Mouse (Mus musculus) lung, postnatal 0 days (tissue): ENCODE measurements around the gene Sema4g. TPM values are rescaled to one million over a fixed set of nuclear protein-coding genes. Genes with fewer than 3 reads are reported as not detected.
A peak's percentile ranks its signal among the peaks of the same experiment; 100 is the strongest.

Source experiments
- ATAC-seq: fragments of 200-750 bp; cut with Nextera tagmentation; 2 replicates; pipeline ENCODE4 v1.8.0; 2017; ENCODE audit warnings: moderate library complexity
- DNase-seq: peaks from one replicate; pipeline ENCODE4 v3.0.0-alpha.2; 2016; ENCODE audit warnings: low spot score
- H3K27ac ChIP-seq: fragments of 300-500 bp; sonication (generic); 2 replicates; pipeline ENCODE4 v1.5.1; 2014; ENCODE audit warnings: antibody characterized with exemption, mild to moderate bottlenecking, low read length, mixed read lengths
- H3K27me3 ChIP-seq: fragments of 300-500 bp; sonication (generic); replicated peaks from 2 replicates; pipeline ENCODE4 v1.6.1; 2014; ENCODE audit warnings: low read length, mixed read lengths; ENCODE audit not compliant: insufficient read depth
- H3K36me3 ChIP-seq: fragments of 300-500 bp; sonication (generic); 2 replicates; pipeline ENCODE4 v1.6.1; 2014; ENCODE audit warnings: low read length, mixed read lengths; ENCODE audit not compliant: insufficient read depth
- H3K4me1 ChIP-seq: fragments of 300-500 bp; sonication (generic); 2 replicates; pipeline ENCODE4 v1.6.1; 2014; ENCODE audit warnings: antibody characterized with exemption, low read depth, low read length, mixed read lengths; ENCODE audit not compliant: insufficient read depth
- H3K4me2 ChIP-seq: fragments of 300-500 bp; sonication (generic); replicated peaks from 2 replicates; pipeline ENCODE4 v1.6.1; 2014; ENCODE audit warnings: low read depth, mild to moderate bottlenecking, low read length, moderate library complexity, mixed read lengths
- H3K4me3 ChIP-seq: fragments of 300-500 bp; sonication (generic); 2 replicates; pipeline ENCODE4 v1.5.1; 2014; ENCODE audit warnings: low read depth, low read length
- H3K9ac ChIP-seq: fragments of 300-500 bp; sonication (generic); replicated peaks from 2 replicates; pipeline ENCODE4 v1.6.1; 2014; ENCODE audit warnings: low read depth, mild to moderate bottlenecking
- H3K9me3 ChIP-seq: fragments of 300-500 bp; sonication (generic); 2 replicates; pipeline ENCODE4 v1.6.1; 2016; ENCODE audit warnings: low read length, mixed read lengths
- CTCF ChIP-seq: IDR thresholded peaks from 2 replicates; pipeline ENCODE4 v1.5.1; 2016; ENCODE audit warnings: antibody characterized with exemption, mild to moderate bottlenecking
- EP300 ChIP-seq: IDR thresholded peaks from 2 replicates; pipeline ENCODE4 v1.6.1; 2016; ENCODE audit warnings: antibody characterized with exemption, mild to moderate bottlenecking, control low read depth
- WGBS: fragments of 180-500 bp; shearing (Covaris S2); extraction: QIAGEN DNeasy Blood & Tissue Kit; methylation state at CpG from one replicate; pipeline ENCODE4 v1.1.7; 2014; 5-methylcytosine and 5-hydroxymethylcytosine counted together
- polyA plus RNA-seq: library from polyadenylated mRNA; unstranded; fragments of >200 nt; fragmentation: Nextera tagmentation; extraction: Ambion mirVana; gene quantifications from 2 replicates; pipeline ENCODE4 v1.2.1, GENCODE M21; 2015

The Sema4g gene
- polyA plus RNA-seq, 1 experiment from 2014 or later = 0.47 TPM

- ATAC-seq (peak; percentile 5; the same call in 1 of the 2 replicates), DNase-seq (peak; percentile 75)
- H3K27ac ChIP-seq = peak within 1 kb of the TSS; percentile 99
- H3K27me3 ChIP-seq = no peaks in the 10 kb centered on the region
- no peaks in the 10 kb centered on the region for H3K9me3 ChIP-seq
- no peak for TF ChIP-seq CTCF
- no peak for TF ChIP-seq EP300
- H3K4me1 ChIP-seq = peaks cover 13% of the 10 kb centered on the region; the same call in 1 of the 2 replicates
- no peaks in the 10 kb centered on the region; the same call in 1 of the 2 replicates for H3K36me3 ChIP-seq
- 11% methylated on average over 10 of the region's 10 CpGs for WGBS
- peak within 1 kb of the TSS; percentile 63 for H3K9ac ChIP-seq
- H3K4me3 ChIP-seq = peak within 1 kb of the TSS; percentile 63
- peak within 1 kb of the TSS; percentile 76 for H3K4me2 ChIP-seq
Measured at GRCm38 (mm10) chr19:45014335-45014971, 25.6 kb downstream of the Sema4g start, which contains the start of gene Lzts2. Gene Lzts2 (plus strand): TSS chr19:45014414.

- peak overlapping the region; percentile 99 for H3K27ac ChIP-seq
- H3K4me3 ChIP-seq = peak overlapping the region; percentile 63
- peak; percentile 3; the same call in 1 of the 2 replicates for TF ChIP-seq CTCF
- TF ChIP-seq EP300 = no peak
- no peaks in the 10 kb centered on the region for H3K27me3 ChIP-seq
- no peaks in the 10 kb centered on the region for H3K9me3 ChIP-seq
- peak; percentile 20 for ATAC-seq
- H3K9ac ChIP-seq = peak overlapping the region; percentile 63
- H3K36me3 ChIP-seq = no peaks in the 10 kb centered on the region; the same call in 1 of the 2 replicates
- peak; percentile 74 for DNase-seq
- peaks cover 15% of the 10 kb centered on the region for H3K4me1 ChIP-seq
- peak overlapping the region; percentile 76 for H3K4me2 ChIP-seq
- WGBS = 0% methylated on average over 23 of the region's 25 CpGs
Measured at GRCm38 (mm10) chr19:45014981-45015402, 26.1 kb downstream of the Sema4g start.

GRCm38 (mm10) chr19:45015518-45016281, 26.8 kb downstream of the Sema4g start:
- ATAC-seq = 0 out of 2 replicates have a peak, but pooled peaks have one; percentile 1
- H3K27me3 ChIP-seq = no peaks in the 10 kb centered on the region
- H3K36me3 ChIP-seq = no peaks in the 10 kb centered on the region
- H3K4me1 ChIP-seq = peaks cover 20% of the 10 kb centered on the region
- DNase-seq = peak; percentile 72
- peak overlapping the region; percentile 76 for H3K4me2 ChIP-seq
- peak overlapping the region; percentile 99 for H3K27ac ChIP-seq
- H3K9ac ChIP-seq = peak overlapping the region; percentile 63
- TF ChIP-seq CTCF (no peak), EP300 (0 out of 2 replicates have a peak, but pooled peaks have one; percentile 7)
- under 1% methylated on average over 34 of the region's 34 CpGs for WGBS
- H3K4me3 ChIP-seq = peak overlapping the region; percentile 63
- no peaks in the 10 kb centered on the region for H3K9me3 ChIP-seq

- ATAC-seq (peak; percentile 40), DNase-seq (peak; percentile 95)
- no peak for TF ChIP-seq EP300
- TF ChIP-seq CTCF = no peak
- no peaks in the 10 kb centered on the region for H3K36me3 ChIP-seq
- peak overlapping the region; percentile 76 for H3K4me2 ChIP-seq
- peaks cover 26% of the 10 kb centered on the region for H3K4me1 ChIP-seq
- WGBS = 1% methylated on average over 16 of the region's 18 CpGs
- H3K9me3 ChIP-seq = no peaks in the 10 kb centered on the region
- H3K27me3 ChIP-seq = no peaks in the 10 kb centered on the region
- H3K27ac ChIP-seq = peak overlapping the region; percentile 99
- H3K4me3 ChIP-seq = peak overlapping the region; percentile 63
- H3K9ac ChIP-seq = peak overlapping the region; percentile 77
Measured at GRCm38 (mm10) chr19:45016341-45017215, 27.7 kb downstream of the Sema4g start.

GRCm38 (mm10) chr19:45017216-45017771, 28.4 kb downstream of the Sema4g start:
- TF ChIP-seq CTCF (peak; percentile 56), EP300 (no peak)
- 0% methylated on average over 16 of the region's 27 CpGs for WGBS
- peak overlapping the region; percentile 99 for H3K27ac ChIP-seq
- H3K27me3 ChIP-seq = no peaks in the 10 kb centered on the region
- DNase-seq (peak; percentile 92), ATAC-seq (peak; percentile 47)
- peak overlapping the region; percentile 76 for H3K4me2 ChIP-seq
- H3K9me3 ChIP-seq = no peaks in the 10 kb centered on the region
- H3K4me1 ChIP-seq = peaks cover 26% of the 10 kb centered on the region
- H3K36me3 ChIP-seq = no peaks in the 10 kb centered on the region; the same call in 1 of the 2 replicates
- H3K4me3 ChIP-seq = peak overlapping the region; percentile 63
- peak overlapping the region; percentile 77 for H3K9ac ChIP-seq
